Mouse (Mus musculus) erythroid progenitor cell, adult 5-6 weeks (primary cell): Measurements from ENCODE around the gene Pcgf1. TPM values are rescaled to one million over a fixed set of nuclear protein-coding genes. Genes with fewer than 3 reads are reported as not detected.

ENCODE experiments used
- ATAC-seq: replicated peaks from 2 replicates; pipeline ENCODE4 v1.8.0; 2016; ENCODE audit warnings: moderate number of reproducible peaks, mild to moderate bottlenecking, moderate TSS enrichment, inconsistent platforms; ENCODE audit not compliant: poor library complexity, low FRiP score, severe bottlenecking
- total RNA-seq, 2 experiments: library from RNA; stranded (forward) in 1 of 2; stranded (reverse) in 1 of 2; fragments of 150-400 nt in 1 of 2; fragments of 186-747, 209-891 nt in 1 of 2; gene quantifications; 2 replicates each; pipeline versions ENCODE4 v1.2.3 to v1.2.4; 2015 to 2017; ENCODE audit warnings: low replicate concordance in 2 of 2

Gene Pcgf1
- total RNA-seq (2015; ENCODE audit: low replicate concordance) (49.5 and 81.1 TPM in 2 replicates), total RNA-seq (2017; ENCODE audit: low replicate concordance) (7.6 and 21.1 TPM in 2 replicates)

GRCm38 (mm10) chr6:83077630-83078323, at the start of gene Pcgf1:
Pcgf1 (plus strand) TSS chr6:83077869.
- peak; percentile 35 for ATAC-seq

DNA sequence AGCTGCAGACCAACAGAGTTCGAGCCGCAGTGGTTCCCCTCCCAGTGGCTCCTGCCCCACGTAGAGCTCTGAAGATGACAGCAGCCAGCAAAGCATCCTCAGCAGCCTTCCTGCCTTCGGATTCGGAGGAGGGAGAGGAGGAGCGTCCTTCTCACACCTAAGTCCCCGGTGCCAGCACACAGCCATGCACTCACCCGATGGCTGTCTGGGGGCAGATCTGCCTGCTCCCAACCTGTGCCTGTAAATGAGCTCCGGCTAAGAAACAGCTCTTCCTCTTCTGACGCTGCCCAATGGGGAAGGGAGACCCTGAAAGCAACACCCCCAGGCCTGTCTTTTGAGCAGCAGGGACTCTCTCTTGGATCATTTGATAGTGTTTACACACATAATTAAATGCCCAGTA, 47.9 kb upstream of the Pcgf1 start:
- no peak for ATAC-seq

DNA sequence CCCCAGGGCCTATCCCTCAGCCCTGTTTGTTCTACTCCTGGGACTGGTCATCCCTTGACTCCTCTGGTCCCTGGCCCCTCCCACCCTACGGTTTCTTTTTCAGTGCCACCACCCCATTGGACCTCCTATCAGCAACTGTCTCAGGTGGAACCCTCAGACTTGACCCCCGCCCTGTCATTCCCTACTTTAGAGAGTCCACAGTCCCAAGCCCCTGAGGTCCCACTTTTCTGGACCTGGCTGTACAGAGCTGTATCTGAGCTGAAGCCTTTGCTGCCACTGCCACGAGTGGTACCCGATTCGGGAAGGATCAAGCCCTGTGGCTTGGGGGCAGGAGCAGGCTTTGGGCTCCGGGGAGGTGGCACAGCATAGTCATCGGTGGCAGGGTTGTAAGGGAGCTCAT, 46.6 kb upstream of the Pcgf1 start:
- ATAC-seq = no peak

- ATAC-seq = no peak
Observed at GRCm38 (mm10) chr6:83031921-83032590, 45.6 kb upstream of the Pcgf1 start.

- peak; percentile 77 for ATAC-seq
Observed at GRCm38 (mm10) chr6:83032769-83033191, 44.9 kb upstream of the Pcgf1 start.

GRCm38 (mm10) chr6:83033249-83034185, 44.2 kb upstream of the Pcgf1 start, which contains the start of the genes Dok1 and Loxl3:
Dok1 (minus strand) TSS chr6:83033471.
Loxl3 (plus strand) TSS chr6:83034173.
- ATAC-seq = peak; percentile 78

DNA sequence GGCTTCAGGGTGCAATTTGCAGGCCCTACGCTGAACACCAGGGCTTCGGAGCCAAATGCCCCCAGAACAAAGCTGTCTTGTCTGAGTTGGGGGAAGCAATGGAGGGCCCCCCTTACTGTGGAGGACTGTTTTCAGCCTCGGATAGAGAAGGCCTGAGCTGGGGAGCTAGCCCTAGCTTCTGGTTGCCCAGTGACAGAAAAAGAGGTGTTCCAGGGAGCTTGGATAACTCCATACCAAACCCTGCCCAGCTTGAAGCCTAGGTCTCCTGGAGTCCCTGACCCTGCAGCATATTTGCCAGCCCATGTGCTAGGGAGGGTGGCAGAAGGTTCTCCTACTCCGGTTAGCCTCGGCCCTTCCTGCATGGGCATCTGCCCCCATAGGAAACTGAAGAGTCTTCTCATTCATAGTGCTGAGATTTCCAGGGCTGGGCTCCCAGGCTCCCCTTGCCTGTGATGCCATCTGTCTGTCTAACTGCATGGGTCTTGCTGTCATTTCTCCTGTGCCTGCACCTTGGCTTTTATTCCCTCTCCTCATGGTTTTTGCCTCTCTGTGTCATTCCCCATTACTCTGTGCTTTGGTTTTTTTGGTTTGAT, 43.1 kb upstream of the Pcgf1 start:
- no peak for ATAC-seq

DNA sequence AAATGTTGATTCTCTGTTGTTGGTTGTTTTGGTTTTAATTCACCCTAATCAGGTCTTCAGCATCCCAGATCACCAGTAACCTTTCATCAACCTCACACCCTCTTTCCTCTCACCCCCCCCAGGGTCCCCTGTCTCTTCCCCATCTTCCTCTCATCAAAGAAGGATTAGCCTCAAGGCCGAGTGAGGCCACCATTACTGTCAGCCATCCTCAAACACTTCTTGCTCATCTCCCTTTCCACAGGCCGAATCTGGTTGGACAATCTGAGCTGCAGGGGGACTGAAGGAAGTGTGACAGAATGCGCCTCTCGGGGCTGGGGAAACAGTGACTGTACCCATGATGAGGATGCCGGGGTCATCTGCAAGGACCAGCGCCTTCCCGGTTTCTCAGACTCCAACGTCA, 40.5 kb upstream of the Pcgf1 start:
- ATAC-seq = no peak

DNA sequence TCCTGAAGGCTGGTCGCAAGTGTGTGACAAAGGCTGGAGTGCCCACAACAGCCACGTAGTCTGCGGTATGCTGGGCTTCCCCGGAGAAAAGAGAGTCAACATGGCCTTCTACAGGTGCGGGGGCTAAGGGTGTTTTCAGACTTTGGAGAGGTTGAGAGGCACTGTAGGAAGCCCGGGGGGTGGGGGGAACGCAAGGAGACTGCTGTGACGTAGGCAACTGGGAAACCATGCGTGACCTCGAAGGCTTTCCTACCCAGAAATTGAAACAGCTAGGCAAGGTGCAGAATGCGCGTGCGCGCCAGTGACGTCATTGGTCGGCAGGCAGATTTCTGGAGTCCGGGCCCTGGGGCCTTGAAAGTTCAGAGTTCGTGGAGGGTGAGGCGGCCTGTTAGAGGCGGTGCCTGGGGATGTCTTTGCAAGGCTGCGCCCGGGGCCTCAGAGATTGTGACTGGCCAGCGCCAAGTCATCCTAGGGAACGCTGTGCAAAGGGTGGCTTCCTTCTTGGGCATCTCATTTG, 39.1 kb upstream of the Pcgf1 start:
- peak; percentile 96 for ATAC-seq

GRCm38 (mm10) chr6:83040601-83041000, 37.1 kb upstream of the Pcgf1 start:
- ATAC-seq = no peak

DNA sequence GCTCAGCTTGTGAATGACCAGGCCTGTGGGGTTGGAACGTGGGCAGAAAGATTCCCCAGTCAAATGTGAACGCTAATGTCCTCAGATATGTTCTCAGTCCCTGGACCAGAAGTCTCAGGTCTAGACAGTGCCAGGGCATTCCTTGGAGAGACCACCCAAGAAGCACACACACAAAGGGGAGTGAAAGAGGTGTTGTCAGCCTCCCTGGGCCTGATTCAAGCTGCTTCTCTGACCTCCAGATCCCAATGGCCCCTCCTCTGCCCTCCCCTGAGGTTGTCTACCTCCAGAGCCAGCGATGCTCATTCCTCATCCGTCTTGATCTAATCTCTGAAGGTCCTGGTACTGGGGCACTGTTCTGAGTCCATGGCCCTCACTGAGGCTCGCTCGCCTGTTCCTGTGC, 34.1 kb upstream of the Pcgf1 start:
- ATAC-seq = no peak

- no peak for ATAC-seq
Observed at GRCm38 (mm10) chr6:83043993-83044392, 33.7 kb upstream of the Pcgf1 start.

GRCm38 (mm10) chr6:83044742-83045141, 32.9 kb upstream of the Pcgf1 start:
- ATAC-seq = no peak

- no peak for ATAC-seq
Observed at GRCm38 (mm10) chr6:83049367-83049766, 28.3 kb upstream of the Pcgf1 start.

DNA sequence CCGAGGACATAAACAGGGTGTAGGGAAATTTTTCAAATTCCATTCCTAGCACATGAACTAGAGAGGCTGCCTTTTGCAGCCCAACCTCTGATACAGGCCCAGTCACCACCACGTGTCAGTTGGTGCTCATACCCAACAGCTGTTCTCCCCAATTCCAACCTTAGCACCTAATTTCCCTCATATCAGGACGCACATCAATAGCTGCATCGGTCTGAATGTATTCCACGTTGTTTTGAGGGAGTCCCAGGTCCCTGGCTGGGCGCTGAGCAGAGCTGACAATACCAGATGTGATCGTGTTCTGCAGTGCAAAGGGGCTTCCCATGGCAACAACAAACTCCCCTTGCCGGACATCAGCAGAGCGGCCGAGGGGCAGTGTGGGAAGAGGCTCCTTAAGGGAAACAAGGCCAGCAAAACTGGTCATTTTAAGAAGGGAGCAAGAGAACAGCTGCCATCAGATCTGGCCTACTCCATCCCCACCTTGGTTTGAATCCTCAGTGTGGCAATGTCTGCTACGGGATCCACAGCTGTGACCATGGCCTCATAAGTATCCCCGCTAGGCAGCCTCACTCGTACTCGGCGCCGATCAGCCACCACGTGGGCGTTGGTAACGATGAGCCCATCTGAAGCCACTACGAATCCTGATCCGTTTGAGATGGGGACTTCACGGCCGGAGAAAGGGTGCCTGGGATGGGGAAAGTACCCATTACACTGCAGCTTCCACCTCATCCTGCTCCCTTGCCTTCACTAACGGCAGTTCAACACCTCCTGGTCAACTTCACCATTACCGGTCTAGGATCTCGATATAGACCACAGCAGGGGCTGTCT, 24.3 kb upstream of the Pcgf1 start:
- peak; percentile 48 for ATAC-seq

DNA sequence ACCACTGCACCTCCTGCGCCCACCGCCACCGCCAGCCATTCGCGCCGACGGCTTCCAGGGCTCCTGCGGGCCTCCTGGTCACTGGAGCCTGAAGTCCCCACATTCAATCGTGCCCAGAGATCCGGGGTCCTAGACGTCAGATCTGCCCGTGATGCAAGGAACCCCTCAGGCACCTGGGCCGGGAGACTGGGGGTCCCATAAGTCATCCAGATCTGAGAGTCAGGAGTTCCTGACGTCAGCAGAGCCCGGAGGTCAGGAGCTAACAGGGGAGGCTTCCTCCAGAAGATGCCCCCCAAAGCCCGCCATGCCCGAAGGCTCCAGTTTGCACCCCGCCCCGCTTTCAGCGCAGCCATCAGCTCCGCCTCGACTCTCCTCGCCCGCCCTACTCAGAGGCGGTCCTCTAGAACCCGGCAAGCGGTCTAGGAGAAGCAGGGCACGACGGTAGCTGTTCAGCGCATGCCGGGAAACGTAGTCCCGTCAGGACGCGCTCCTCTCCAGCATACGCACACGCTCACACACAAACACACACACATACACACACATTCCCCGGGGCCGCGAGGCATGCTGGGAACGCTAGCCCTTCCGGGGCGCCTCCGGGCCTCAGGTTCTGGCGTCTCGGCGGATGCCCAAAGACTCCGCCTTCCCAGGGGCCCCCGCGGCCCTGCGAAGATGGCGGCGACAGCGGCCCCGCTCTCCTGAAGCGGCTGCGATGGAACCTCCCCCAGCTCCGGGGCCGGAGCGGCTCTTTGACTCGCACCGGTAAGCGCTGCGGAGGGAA, 23.4 kb upstream of the Pcgf1 start, which contains the start of gene Aup1:
Aup1 (plus strand) TSS at position 448 of the 778 bp plus-strand sequence.
- ATAC-seq = peak; percentile 86

DNA sequence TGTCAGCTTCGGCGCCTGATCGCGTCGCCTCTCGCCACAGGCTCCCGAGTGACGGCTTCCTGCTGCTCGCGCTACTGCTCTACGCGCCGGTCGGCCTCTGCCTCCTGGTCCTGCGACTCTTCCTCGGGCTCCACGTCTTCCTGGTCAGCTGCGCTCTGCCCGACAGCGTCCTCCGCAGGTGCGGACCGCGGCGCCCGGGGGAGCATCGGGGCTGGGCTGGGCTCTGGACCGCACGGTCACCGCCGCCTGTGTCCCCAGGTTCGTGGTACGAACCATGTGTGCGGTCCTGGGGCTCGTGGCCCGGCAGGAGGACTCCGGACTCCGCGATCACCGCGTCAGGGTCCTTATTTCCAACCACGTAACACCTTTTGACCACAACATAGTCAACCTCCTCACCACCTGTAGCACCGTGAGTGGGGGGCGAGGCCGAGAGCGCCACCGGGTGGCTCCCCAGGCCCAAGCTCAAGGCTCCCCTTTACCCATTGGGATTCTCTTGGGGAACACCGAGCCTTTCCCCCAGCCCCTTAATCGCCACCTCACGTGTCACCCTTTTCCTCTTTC, 22.7 kb upstream of the Pcgf1 start, which contains the start of gene Htra2:
Htra2 (minus strand) TSS at position 403 of the 561 bp plus-strand sequence.
- ATAC-seq = peak; percentile 7; the same call in 1 of the 2 replicates
